Mouse (Mus musculus): ENCODE measurements at regions not wholly inside any gene's neighbourhood (a gene's known extent, or its start where the extent isn't known, plus 50 kb on each side); places are given as distances from the start of the nearest gene placed in this dataset.

GRCm38 (mm10) chr3:118421701-118422100, 140.2 kb upstream of the Dpyd start:
- TF ChIP-seq CTCF (IDR thresholded peaks at IDR 0.05; ENCODE audit: low read depth) (no peak), EP300 (optimal IDR thresholded peaks at IDR 0.05) (no peak)

Measured in stomach, postnatal 0 days (tissue).